Mouse (Mus musculus): ENCODE data around the gene Ralgapa1.
"Not testable (repeated sequence)": the region's sequence is repeated elsewhere in the genome, so short reads cannot be mapped to it uniquely, and the experiment has no call there.

The Ralgapa1 gene

DNA sequence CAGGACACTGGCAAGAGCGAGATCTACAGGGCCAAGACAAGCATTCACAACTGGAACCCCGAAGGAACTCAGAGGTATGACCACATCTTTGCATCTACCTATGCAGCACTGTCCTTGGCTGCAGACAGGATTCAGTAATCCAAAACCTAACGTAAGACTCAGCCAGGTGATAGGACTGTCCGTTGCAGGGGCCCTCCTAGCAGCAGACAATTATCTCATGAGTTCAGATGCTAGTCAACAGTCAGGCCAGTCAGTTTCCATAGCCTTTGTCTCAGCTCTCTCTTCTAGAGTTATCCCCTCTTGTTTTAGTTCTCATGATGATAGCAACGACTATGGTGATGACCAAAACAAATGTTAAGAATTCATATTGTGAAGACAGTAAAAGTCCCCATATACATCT is 20.8 kb downstream of the Ralgapa1 start:
- no peak for DNase-seq (ENCODE audit: inconsistent ontology term)

GRCm38 (mm10) chr12:55798745-55799144 is 22.2 kb downstream of the Ralgapa1 start:
- no peak for DNase-seq (ENCODE audit: inconsistent ontology term)

DNA sequence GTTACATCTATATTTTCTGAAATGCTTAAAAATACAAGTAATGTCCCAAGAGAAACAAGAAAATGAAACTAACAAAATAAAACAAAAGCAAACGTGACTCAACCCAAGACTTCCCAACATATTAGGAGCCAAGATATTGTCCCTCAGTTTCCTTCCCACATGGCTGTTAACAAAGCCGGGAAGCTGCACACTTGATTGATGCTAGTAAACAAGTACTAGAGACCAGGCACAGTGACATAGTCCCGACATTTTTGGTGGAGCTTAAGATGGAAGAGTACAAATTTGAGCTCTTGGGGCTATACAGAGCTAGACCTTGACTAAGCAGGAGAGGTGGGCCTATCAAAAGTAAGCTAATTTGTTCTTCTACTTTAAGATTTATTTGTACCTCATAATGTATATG is 23.9 kb downstream of the Ralgapa1 start:
- DNase-seq (ENCODE audit: inconsistent ontology term) = no peak

DNA sequence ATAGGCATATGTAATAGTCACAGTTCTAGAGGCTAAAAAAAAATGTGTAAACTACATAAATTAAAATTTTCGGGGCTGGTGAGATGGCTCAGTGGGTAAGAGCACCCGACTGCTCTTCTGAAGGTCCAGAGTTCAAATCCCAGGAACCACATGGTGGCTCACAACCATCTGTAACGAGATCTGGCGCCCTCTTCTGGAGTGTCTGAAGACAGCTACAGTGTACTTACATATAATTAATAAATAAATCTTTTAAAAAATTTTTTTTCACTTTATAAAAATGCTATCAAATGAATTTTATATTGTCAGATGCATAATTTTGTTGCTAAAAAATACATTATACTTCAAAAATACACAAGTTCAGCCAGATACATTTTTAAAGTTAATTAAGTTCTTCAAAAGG is 26.5 kb downstream of the Ralgapa1 start:
- DNase-seq (ENCODE audit: inconsistent ontology term) = not testable (repeated sequence)

GRCm38 (mm10) chr12:55785252-55785651 is 35.7 kb downstream of the Ralgapa1 start:
- no peak for DNase-seq (ENCODE audit: inconsistent ontology term)

DNA sequence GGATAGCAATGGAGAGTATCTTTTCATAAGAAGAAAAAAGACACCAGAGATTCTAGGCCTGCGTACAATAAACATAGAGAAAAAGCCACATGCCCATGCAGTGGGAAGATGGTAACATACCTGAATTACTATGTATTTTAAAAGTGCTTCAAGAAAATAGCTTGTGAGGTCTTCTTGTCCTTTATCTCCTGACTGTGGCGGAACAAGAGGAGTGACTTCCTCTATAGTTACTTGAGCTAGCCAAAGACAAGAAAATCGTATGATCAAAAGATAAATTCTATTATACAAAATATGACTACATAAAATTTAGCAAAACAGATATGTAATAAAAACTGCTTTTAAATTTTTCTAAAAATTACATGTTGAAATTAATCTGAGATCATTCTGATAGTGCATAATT is 38.3 kb downstream of the Ralgapa1 start:
- no peak for DNase-seq (ENCODE audit: inconsistent ontology term)

DNA sequence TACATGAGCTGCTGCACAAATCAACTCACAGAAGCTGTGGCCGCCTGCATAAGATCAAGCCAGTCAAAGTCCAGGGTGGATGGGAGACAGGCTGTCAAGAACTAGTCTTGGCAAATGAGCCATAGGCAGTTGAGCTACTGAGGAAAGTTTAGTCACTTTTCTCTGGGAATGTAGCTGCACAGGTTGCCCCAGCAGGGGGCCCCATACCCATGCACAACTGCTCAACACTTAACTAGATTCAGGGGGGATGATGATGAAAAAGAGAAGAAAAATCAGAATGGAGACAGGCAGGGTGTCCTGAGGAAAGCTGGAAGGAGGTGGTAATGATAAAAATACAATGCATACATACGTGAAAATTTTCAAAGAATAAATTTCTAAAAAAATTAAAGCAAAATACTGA is 42.7 kb downstream of the Ralgapa1 start:
- DNase-seq (ENCODE audit: inconsistent ontology term) = peak; percentile 35

- DNase-seq (ENCODE audit: inconsistent ontology term) = no peak
Observed at GRCm38 (mm10) chr12:55777356-55777755, 43.6 kb downstream of the Ralgapa1 start.

DNA sequence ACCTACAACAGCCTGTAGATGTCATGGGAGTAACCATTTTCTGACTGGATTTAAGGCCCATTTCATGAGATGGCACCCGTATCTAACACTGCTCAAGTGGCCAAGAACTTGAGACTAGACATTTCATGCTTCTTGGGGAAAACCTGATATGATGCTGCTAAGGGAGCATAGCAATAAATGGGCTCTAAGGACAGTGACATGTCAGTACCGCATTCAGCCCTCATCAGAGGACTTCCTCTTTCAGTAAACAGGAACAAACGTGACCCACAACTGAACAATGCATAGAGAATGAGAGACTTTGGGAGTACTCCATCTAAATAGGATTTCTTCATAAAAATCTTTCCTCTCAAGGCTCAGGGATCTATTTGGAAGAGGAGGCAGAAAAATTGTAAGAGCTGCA is 46.7 kb downstream of the Ralgapa1 start:
- no peak for DNase-seq (ENCODE audit: inconsistent ontology term)

- peak; percentile 6 for DNase-seq (ENCODE audit: inconsistent ontology term)
Observed at GRCm38 (mm10) chr12:55720319-55720718, 100.6 kb downstream of the Ralgapa1 start.

DNA sequence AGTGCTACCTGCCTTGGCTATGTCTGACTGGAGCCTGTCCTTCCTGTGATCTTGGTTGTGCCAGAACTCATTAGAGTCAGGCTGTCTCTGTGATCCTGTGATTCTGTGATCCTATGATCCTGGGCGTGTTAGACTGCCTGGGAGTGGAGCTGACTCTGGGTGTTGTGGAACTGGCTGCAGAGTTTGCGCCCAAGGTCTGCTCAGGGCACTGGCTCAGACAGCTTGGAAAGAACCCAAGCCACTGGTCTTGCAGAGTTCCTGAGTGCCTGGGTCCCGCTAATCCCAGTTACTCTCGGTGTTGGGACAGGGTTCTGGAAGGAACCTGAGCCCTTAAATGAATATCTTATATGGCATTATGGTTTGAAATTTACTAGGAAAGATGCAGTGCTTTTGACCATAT is 115.1 kb downstream of the Ralgapa1 start:
- DNase-seq (ENCODE audit: inconsistent ontology term) = no peak

DNA sequence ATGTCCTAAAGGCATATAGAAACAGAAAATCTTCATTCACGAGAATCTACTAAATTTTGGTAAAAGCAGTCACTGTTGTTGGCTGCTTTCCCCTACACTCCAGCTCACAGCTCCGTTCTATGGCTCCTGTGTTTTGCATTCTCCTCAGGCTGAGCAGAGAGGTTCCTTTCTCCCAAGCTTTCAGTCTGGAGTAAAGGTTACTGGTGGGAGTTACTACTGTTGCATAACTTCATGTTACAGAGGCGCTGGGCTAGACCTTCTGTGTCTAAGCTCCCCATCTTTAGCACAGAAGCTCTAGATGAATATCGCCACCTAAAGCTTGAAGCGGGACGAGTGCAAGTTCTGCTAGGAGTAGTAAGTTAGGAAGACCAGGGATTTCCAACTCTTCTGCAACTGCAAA is 154.3 kb downstream of the Ralgapa1 start:
- no peak for DNase-seq (ENCODE audit: inconsistent ontology term)

GRCm38 (mm10) chr12:55663194-55663593 is 157.8 kb downstream of the Ralgapa1 start:
- not testable (repeated sequence) for DNase-seq (ENCODE audit: inconsistent ontology term)

DNA sequence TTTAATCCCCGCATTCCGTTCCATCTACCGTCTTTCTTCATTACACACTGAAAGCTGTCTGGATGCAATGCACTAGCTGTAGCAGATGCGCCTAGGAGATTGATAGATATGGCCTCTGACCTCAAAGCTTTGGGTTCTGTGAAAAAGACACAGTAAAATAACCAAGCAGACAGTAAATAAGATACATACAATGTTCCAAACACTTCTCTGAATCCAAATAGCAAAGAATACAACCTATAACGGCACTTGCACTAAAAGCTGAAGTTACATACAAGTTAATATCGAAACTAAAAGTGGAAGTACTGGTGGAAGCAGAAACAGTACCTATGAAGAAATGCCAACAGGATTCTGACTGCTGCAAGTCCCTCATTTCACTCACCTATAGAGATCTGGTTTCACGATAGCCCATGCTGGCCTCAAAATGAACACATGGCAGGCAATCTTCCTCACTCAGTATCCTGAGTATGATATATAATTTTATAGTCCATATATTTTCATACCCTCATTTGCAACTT is 172.9 kb downstream of the Ralgapa1 start:
- DNase-seq (ENCODE audit: inconsistent ontology term) = no peak

- DNase-seq (ENCODE audit: inconsistent ontology term) = no peak
Observed at GRCm38 (mm10) chr12:55626711-55627110, 194.3 kb downstream of the Ralgapa1 start.

DNA sequence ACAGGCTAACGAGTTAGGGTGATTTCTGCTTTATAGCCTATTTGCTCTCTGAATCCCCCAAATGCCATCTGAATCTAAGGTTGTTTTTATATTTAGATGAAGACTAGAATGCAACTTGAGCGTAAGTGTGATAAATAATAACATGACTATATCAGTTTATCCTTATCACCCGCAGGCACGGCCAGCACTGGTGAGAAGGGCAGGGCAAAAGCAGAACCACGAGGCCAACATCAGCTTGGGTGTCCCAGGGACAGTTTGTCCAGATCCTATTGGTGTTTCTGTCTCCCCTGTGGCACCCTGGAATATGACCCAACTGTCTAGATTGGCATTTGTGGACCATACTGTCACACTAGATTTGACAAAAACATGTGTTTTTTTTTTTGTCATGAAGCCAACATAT is 197.7 kb downstream of the Ralgapa1 start:
- no peak for DNase-seq (ENCODE audit: inconsistent ontology term)

- DNase-seq (ENCODE audit: inconsistent ontology term) = peak; percentile 64
Observed at GRCm38 (mm10) chr12:55622615-55623245, 198.2 kb downstream of the Ralgapa1 start.

DNA sequence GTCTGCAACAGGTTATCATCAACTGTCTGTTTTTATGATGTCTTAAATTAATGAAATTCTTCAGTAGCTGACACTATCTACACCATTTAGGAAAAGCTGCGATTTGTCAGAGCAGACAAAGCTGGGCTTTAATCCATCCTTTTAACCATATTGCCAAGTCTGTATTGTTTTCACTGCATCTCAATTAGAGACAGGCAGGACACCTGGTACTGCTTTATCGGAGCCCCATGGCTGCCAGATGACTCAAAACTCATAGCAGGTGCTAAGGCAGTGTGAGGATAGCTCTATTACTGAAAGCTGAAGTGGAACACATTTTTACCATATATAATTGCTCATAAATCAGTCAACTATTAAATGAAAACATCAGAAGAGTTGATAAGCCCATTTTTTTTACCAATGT is 200.6 kb downstream of the Ralgapa1 start:
- no peak for DNase-seq (ENCODE audit: inconsistent ontology term)

DNA sequence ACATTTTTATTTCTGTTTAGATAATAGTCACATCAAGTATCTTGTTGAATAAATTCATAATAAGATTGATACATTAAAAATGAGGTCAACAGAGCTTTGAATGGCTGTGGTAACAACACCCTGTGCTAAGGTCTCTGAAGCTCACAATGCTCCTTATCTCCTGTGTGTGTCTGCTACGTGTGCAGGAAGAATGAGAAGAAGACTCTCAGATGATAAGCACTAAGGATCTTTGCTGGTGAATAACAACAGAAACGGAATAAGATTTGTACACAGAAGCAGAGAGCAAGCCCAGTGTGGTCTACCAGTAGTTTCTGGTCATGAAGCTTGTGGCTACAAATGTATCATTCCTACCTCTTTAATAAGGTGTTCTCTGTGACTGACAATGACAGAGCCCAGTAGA is 210.2 kb downstream of the Ralgapa1 start:
- no peak for DNase-seq (ENCODE audit: inconsistent ontology term)

DNA sequence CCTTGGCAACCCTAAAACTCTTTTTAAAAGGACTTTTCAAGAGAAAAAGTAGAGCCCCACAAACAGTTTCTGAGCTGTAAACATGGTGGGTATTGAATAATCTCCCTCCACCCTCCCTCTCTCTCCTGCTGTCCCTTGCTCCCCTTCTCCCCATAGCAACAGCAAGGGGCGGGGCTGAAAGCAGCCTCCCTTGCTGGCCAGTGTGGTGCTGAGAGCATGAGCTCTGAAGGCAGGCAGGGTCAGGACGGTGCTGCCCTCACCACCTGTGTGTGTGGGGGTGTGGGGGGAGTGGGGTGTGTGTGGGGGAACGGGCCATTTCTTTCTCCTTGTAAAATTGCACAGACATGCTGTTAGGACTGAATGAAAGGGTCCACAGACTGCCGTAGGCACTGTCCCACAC is 213.1 kb downstream of the Ralgapa1 start:
- DNase-seq (ENCODE audit: inconsistent ontology term) = no peak

DNA sequence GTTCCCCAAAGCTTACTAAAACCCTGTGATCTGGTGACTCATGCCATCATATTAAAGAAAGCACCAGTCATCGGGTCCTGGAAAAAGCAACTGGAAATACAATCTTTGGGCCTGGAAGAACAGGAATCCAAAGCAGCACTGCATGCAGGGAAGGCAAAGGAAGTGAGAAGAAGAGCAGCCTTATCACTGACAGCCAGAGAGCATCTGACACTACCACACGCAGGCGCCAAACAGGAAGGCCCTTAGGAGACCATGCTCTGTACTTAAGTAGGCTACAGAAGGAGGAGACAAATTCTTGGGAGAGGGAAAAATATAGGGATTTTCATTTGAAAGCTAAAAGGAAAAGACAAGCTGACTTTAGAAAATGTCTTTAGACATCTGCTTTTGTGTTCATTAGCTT is 216.6 kb downstream of the Ralgapa1 start:
- DNase-seq (ENCODE audit: inconsistent ontology term) = no peak

GRCm38 (mm10) chr12:55600503-55600994 is 220.4 kb downstream of the Ralgapa1 start:
- no peak for DNase-seq (ENCODE audit: inconsistent ontology term)

- peak; percentile 77 for DNase-seq (ENCODE audit: inconsistent ontology term)
Observed at GRCm38 (mm10) chr12:55599639-55600502, 221.1 kb downstream of the Ralgapa1 start.

All from Muller cell, postnatal 12 days (primary cell).